Mouse (Mus musculus) liver, adult 2 months (tissue): ENCODE results near the gene Cyth1. TPM values are rescaled to one million over a fixed set of nuclear protein-coding genes. Genes with fewer than 3 reads are reported as not detected.

Source experiments
- DNase-seq: peaks from one replicate; pipeline ENCODE4 v3.0.0-alpha.2; 2011; ENCODE audit warnings: low read depth, low spot score; ENCODE audit errors: extremely low read depth
- H3K27ac ChIP-seq: fragments of 200-500 bp; replicated peaks from 2 replicates; pipeline ENCODE4 v1.5.1; 2012; ENCODE audit warnings: low read depth, mild to moderate bottlenecking, control low read depth, inconsistent platforms, low read length; ENCODE audit not compliant: insufficient read depth
- H3K27me3 ChIP-seq: fragments of 200-500 bp; 2 replicates; pipeline ENCODE4 v1.6.1; 2012; ENCODE audit warnings: mild to moderate bottlenecking, moderate library complexity, low read length, inconsistent platforms; ENCODE audit not compliant: control insufficient read depth, insufficient read depth
- H3K36me3 ChIP-seq: fragments of 200-500 bp; 2 replicates; pipeline ENCODE4 v1.6.1; 2012; ENCODE audit warnings: low read length, inconsistent platforms; ENCODE audit not compliant: control insufficient read depth, insufficient read depth
- H3K4me1 ChIP-seq: fragments of 200-500 bp; 2 replicates; pipeline ENCODE4 v1.6.1; 2011; ENCODE audit warnings: low read length; ENCODE audit not compliant: control insufficient read depth, insufficient read depth
- H3K4me3 ChIP-seq: fragments of 200-500 bp; 2 replicates; pipeline ENCODE4 v1.5.1; 2011; ENCODE audit warnings: low read depth, mild to moderate bottlenecking, control low read depth, low read length, moderate library complexity; ENCODE audit not compliant: insufficient read depth
- H3K79me2 ChIP-seq: fragments of 200-500 bp; 2 replicates; pipeline ENCODE4 v1.6.1; 2012; ENCODE audit warnings: inconsistent platforms, mild to moderate bottlenecking, low read length, moderate library complexity; ENCODE audit not compliant: control insufficient read depth, insufficient read depth
- H3K9ac ChIP-seq: fragments of 200-500 bp; 2 replicates; pipeline ENCODE4 v1.6.1; 2012; ENCODE audit warnings: low read depth, mild to moderate bottlenecking, control low read depth, inconsistent platforms, low read length
- CTCF ChIP-seq: fragments of 200-500 bp; IDR thresholded peaks from 2 replicates; pipeline ENCODE4 v1.5.1; 2011; ENCODE audit warnings: low read depth, low read length, control low read depth
- POLR2A ChIP-seq: fragments of 200-500 bp; IDR thresholded peaks from 2 replicates; pipeline ENCODE4 v1.6.1; 2011; ENCODE audit warnings: low read length, control low read depth; ENCODE audit not compliant: insufficient read depth; ENCODE audit errors: extremely low read depth
- WGBS: fragments of 180-500 bp; shearing (Covaris S2); methylation state at CpG from one replicate; pipeline ENCODE4 v1.1.7; 2018; 5-methylcytosine and 5-hydroxymethylcytosine counted together
- polyA plus RNA-seq: library from polyadenylated mRNA; depleted of rRNA; stranded (reverse); fragments of >200 nt; gene quantifications from 2 replicates; pipeline ENCODE4 v1.2.3, GENCODE M21; 2012
- total RNA-seq: library from RNA; depleted of rRNA; stranded (reverse); fragments of >200 nt; gene quantifications from 2 replicates; pipeline ENCODE4 v1.2.3, GENCODE M21; 2014

Gene Cyth1
- total and polyA plus RNA-seq, 2 experiments = 14.7 to 32.4 TPM

GRCm38 (mm10) chr11:118102838-118103237 lies 145.6 kb downstream of the Cyth1 start:
- WGBS = 51% methylated on average over 3 of the region's 3 CpGs
- TF ChIP-seq CTCF (peak; percentile 100), POLR2A (no peak)
- H3K36me3 ChIP-seq = no peaks in the 10 kb centered on the region
- no peak overlapping the region for H3K27ac ChIP-seq
- H3K4me3 ChIP-seq = no peak overlapping the region; the same call in 1 of the 2 replicates
- no peaks in the 10 kb centered on the region for H3K79me2 ChIP-seq
- peak; percentile 60 for DNase-seq
- H3K9ac ChIP-seq = no peak overlapping the region
- no peaks in the 10 kb centered on the region for H3K4me1 ChIP-seq
- H3K27me3 ChIP-seq = no peaks in the 10 kb centered on the region

- no peak overlapping the region for H3K4me3 ChIP-seq
- no peaks in the 10 kb centered on the region for H3K4me1 ChIP-seq
- TF ChIP-seq CTCF = no peak
- no peak for TF ChIP-seq POLR2A
- DNase-seq = no peak
- H3K27ac ChIP-seq = no peak overlapping the region
- H3K36me3 ChIP-seq = no peaks in the 10 kb centered on the region
- H3K27me3 ChIP-seq = no peaks in the 10 kb centered on the region
- 67% methylated on average over 9 of the region's 9 CpGs for WGBS
- no peaks in the 10 kb centered on the region for H3K79me2 ChIP-seq
- no peak overlapping the region for H3K9ac ChIP-seq
These were observed 147.3 kb downstream of the Cyth1 start for GRCm38 (mm10) chr11:118101133-118101532.

- Histone ChIP-seq H3K4me3 (no peak overlapping the region), H3K36me3 (no peaks in the 10 kb centered on the region), H3K79me2 (no peaks in the 10 kb centered on the region), H3K27me3 (no peaks in the 10 kb centered on the region), H3K9ac (no peak overlapping the region), H3K27ac (no peak overlapping the region), H3K4me1 (no peaks in the 10 kb centered on the region)
- no peak for TF ChIP-seq POLR2A
- no peak for TF ChIP-seq CTCF
- peak; percentile 3 for DNase-seq
- WGBS = 54% methylated on average over 2 of the region's 2 CpGs
These were observed 151.7 kb downstream of the Cyth1 start for GRCm38 (mm10) chr11:118096736-118097135.

- no peaks in the 10 kb centered on the region for H3K27me3 ChIP-seq
- H3K4me1 ChIP-seq = no peaks in the 10 kb centered on the region
- H3K79me2 ChIP-seq = no peaks in the 10 kb centered on the region
- H3K4me3 ChIP-seq = no peak overlapping the region
- DNase-seq = no peak
- no peak overlapping the region for H3K9ac ChIP-seq
- no peak for TF ChIP-seq CTCF
- TF ChIP-seq POLR2A = no peak
- no peak overlapping the region for H3K27ac ChIP-seq
- WGBS = 88% methylated on average over 9 of the region's 9 CpGs
- H3K36me3 ChIP-seq = no peaks in the 10 kb centered on the region
These were observed 153.4 kb downstream of the Cyth1 start for GRCm38 (mm10) chr11:118095004-118095403.

GRCm38 (mm10) chr11:118091002-118091670 lies 157.3 kb downstream of the Cyth1 start:
- H3K4me3 ChIP-seq = no peak overlapping the region
- TF ChIP-seq POLR2A (no peak), CTCF (peak; percentile 45; the same call in 1 of the 2 replicates)
- H3K27ac ChIP-seq = no peak overlapping the region
- H3K4me1 ChIP-seq = no peaks in the 10 kb centered on the region
- no peak overlapping the region for H3K9ac ChIP-seq
- no peaks in the 10 kb centered on the region for H3K36me3 ChIP-seq
- no peak for DNase-seq
- 90% methylated on average over 23 of the region's 23 CpGs for WGBS
- H3K27me3 ChIP-seq = no peaks in the 10 kb centered on the region
- H3K79me2 ChIP-seq = no peaks in the 10 kb centered on the region

- Histone ChIP-seq H3K27me3 (no peaks in the 10 kb centered on the region), H3K4me3 (no peak overlapping the region)
- TF ChIP-seq CTCF (no peak), POLR2A (no peak)
These were observed 159.5 kb downstream of the Cyth1 start for GRCm38 (mm10) chr11:118088896-118089295.

More at GRCm38 (mm10) chr11:118088896-118089295, 159.5 kb downstream of the Cyth1 start:
- Histone ChIP-seq H3K27ac (no peak overlapping the region), H3K36me3 (no peaks in the 10 kb centered on the region), H3K9ac (no peak overlapping the region), H3K4me1 (no peaks in the 10 kb centered on the region), H3K79me2 (no peaks in the 10 kb centered on the region)
- DNase-seq = no peak
- 86% methylated on average over 19 of the region's 19 CpGs for WGBS
